In the genomic region with DNA sequence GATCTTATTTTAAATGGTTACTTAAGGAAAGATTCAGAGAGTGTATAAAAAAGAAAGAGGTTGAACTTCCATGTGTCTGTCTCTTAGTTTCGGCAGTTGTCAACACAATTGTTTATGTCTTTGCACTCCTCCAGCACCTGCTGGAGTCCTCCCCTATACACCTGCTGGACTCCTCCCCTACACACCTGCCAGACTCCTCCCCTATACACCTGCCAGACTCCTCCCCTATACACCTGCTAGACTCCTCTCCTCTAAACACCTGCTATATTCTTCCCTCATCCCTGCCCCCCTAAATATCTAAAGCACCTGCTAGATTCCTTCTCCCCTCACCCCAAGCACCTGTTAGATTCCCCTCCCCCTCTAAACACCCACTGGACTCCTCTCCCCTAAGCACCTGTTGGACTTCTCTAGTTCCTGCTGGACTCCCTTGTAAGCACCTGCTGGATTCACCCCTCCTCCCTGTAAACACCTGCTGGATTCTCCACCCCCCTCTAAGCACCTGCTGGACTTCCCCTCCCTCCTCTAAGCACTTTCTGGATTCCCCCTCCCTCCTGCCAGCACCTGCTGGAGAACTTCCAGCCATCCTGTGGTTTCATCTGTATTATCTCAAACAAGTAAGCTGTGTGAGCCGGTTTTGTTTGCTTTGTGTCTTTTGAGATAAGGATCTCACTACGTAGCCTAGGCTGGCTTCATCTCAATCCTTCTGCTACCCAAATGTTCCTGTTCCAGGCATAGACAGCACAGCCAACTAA, we compare ENCODE assay signal across 13 mouse cellular contexts. TPM values are rescaled to one million over a fixed set of nuclear protein-coding genes. Genes with fewer than 3 reads are reported as not detected.
DNase-seq lines count a peak whose midpoint lies in the region; ATAC-seq and TF ChIP-seq lines count a peak whose summit lies in the region.
"Had no signal": no experiment of that assay in that cellular context is flagged by ENCODE, and none has a peak within 500 bp of the region (broad histone marks: within the 10 kb centered on the region; RNA-seq: fewer than 3 reads in every experiment).

No protein-coding gene starts in this region.

- DNase-seq in embryonic facial prominence, embryonic 14.5 days (ENCODE audit: low spot score) = peak; percentile 56
- DNase-seq in embryonic facial prominence, embryonic 10.5 days (ENCODE audit: low spot score) = no peak
- peak; percentile 18 for DNase-seq in brain, embryonic 18.5 days (ENCODE audit: low read depth, low spot score)
- peak; percentile 30 for DNase-seq in stomach, postnatal 0 days (ENCODE audit: low spot score)
- no peak for DNase-seq in layer of hippocampus, adult 11-12 months (ENCODE audit: low spot score)
- DNase-seq in adrenal gland, postnatal 10 days = no peak
- no peak for DNase-seq in heart, postnatal 25 days (ENCODE audit: low spot score)
- DNase-seq: cerebellum, adult 11 months; liver, postnatal 0 days; spleen, adult 18-20 months had no signal

- intact Hi-C loops in heart, postnatal 25 days (cut with DNase I) = no loop called here

- peak; percentile 76 for ATAC-seq in embryonic facial prominence, embryonic 14.5 days (ENCODE audit: low read depth)
- ATAC-seq in lung, embryonic 15.5 days (ENCODE audit: borderline replicate concordance, extremely low read depth, low FRiP score, low TSS enrichment) = peak; percentile 75
- ATAC-seq in stomach, postnatal 0 days (ENCODE audit: low FRiP score, low TSS enrichment) = peak; percentile 68; the same call in 1 of the 2 replicates
- ATAC-seq: liver, postnatal 0 days had no signal

- TF ChIP-seq CTCF in stomach, postnatal 0 days (IDR thresholded peaks at IDR 0.05; ENCODE audit: low read depth) = no peak

- H3K9ac ChIP-seq in embryonic facial prominence, embryonic 14.5 days (ENCODE audit: low read depth, low read length) = no peak overlapping the region
- H3K9ac ChIP-seq in lung, embryonic 15.5 days = no peak overlapping the region
- H3K9ac ChIP-seq in stomach, postnatal 0 days (ENCODE audit: low read length) = no peak overlapping the region
- H3K9ac ChIP-seq: embryonic facial prominence, embryonic 12.5 days; liver, postnatal 0 days had no signal

- H3K4me3 ChIP-seq in embryonic facial prominence, embryonic 14.5 days (ENCODE audit: low read depth, low read length) = no peak overlapping the region
- no peak overlapping the region for H3K4me3 ChIP-seq in embryonic facial prominence, embryonic 10.5 days
- no peak overlapping the region for H3K4me3 ChIP-seq in lung, embryonic 15.5 days
- no peak overlapping the region for H3K4me3 ChIP-seq in stomach, postnatal 0 days (ENCODE audit: low read depth, low read length)
- H3K4me3 ChIP-seq: embryonic facial prominence, embryonic 12.5 days had no signal

- no peak overlapping the region for H3K27ac ChIP-seq in embryonic facial prominence, embryonic 14.5 days (replicated peaks; ENCODE audit: low read depth, low read length)
- H3K27ac ChIP-seq in embryonic facial prominence, embryonic 10.5 days (replicated peaks) = no peak overlapping the region
- H3K27ac ChIP-seq in lung, embryonic 15.5 days = no peak overlapping the region
- H3K27ac ChIP-seq in stomach, postnatal 0 days (replicated peaks) = no peak overlapping the region
- H3K27ac ChIP-seq: embryonic facial prominence, embryonic 12.5 days had no signal

- H3K36me3 ChIP-seq in embryonic facial prominence, embryonic 14.5 days (ENCODE audit: control insufficient read depth, insufficient read depth, low read length) = no peaks in the 10 kb centered on the region
- no peaks in the 10 kb centered on the region for H3K36me3 ChIP-seq in embryonic facial prominence, embryonic 10.5 days (replicated peaks)
- no peaks in the 10 kb centered on the region for H3K36me3 ChIP-seq in lung, embryonic 15.5 days
- H3K36me3 ChIP-seq in stomach, postnatal 0 days (ENCODE audit: control insufficient read depth, insufficient read depth, low read length) = no peaks in the 10 kb centered on the region
- H3K36me3 ChIP-seq: embryonic facial prominence, embryonic 12.5 days had no signal

- H3K4me1 ChIP-seq in embryonic facial prominence, embryonic 14.5 days (ENCODE audit: control insufficient read depth, insufficient read depth, low read length) = no peaks in the 10 kb centered on the region
- H3K4me1 ChIP-seq in embryonic facial prominence, embryonic 10.5 days = no peaks in the 10 kb centered on the region
- no peaks in the 10 kb centered on the region; the same call in 1 of the 2 replicates for H3K4me1 ChIP-seq in lung, embryonic 15.5 days
- H3K4me1 ChIP-seq in stomach, postnatal 0 days (replicated peaks; ENCODE audit: control insufficient read depth, insufficient read depth) = no peaks in the 10 kb centered on the region
- H3K4me1 ChIP-seq: embryonic facial prominence, embryonic 12.5 days had no signal

- no peaks in the 10 kb centered on the region for H3K9me3 ChIP-seq in embryonic facial prominence, embryonic 14.5 days (ENCODE audit: control insufficient read depth, low read length)
- H3K9me3 ChIP-seq in embryonic facial prominence, embryonic 10.5 days = no peaks in the 10 kb centered on the region
- no peaks in the 10 kb centered on the region for H3K9me3 ChIP-seq in lung, embryonic 15.5 days
- no peaks in the 10 kb centered on the region for H3K9me3 ChIP-seq in stomach, postnatal 0 days (ENCODE audit: control insufficient read depth, low read length)
- H3K9me3 ChIP-seq: embryonic facial prominence, embryonic 12.5 days had no signal

- H3K4me2 ChIP-seq in embryonic facial prominence, embryonic 14.5 days (ENCODE audit: low read depth, low read length) = no peak overlapping the region
- H3K4me2 ChIP-seq in lung, embryonic 15.5 days = no peak overlapping the region
- H3K4me2 ChIP-seq in stomach, postnatal 0 days (replicated peaks; ENCODE audit: low read depth) = no peak overlapping the region
- H3K4me2 ChIP-seq: embryonic facial prominence, embryonic 12.5 days; heart, embryonic 11.5 days had no signal

- no peak for TF ChIP-seq EP300 in stomach, postnatal 0 days (optimal IDR thresholded peaks at IDR 0.05)

- 61% methylated on average over 3 of the region's 3 CpGs for WGBS in embryonic facial prominence, embryonic 14.5 days
- WGBS in embryonic facial prominence, embryonic 10.5 days = 68% methylated on average over 3 of the region's 3 CpGs
- 43% methylated on average over 3 of the region's 3 CpGs for WGBS in lung, embryonic 15.5 days
- 38% methylated on average over 3 of the region's 3 CpGs for WGBS in stomach, postnatal 0 days

- no peaks in the 10 kb centered on the region for H3K27me3 ChIP-seq in embryonic facial prominence, embryonic 14.5 days (replicated peaks; ENCODE audit: control insufficient read depth, insufficient read depth, low read length)
- no peaks in the 10 kb centered on the region for H3K27me3 ChIP-seq in embryonic facial prominence, embryonic 10.5 days (replicated peaks; ENCODE audit: low read depth, poor library complexity, severe bottlenecking)
- H3K27me3 ChIP-seq in lung, embryonic 15.5 days = no peaks in the 10 kb centered on the region
- H3K27me3 ChIP-seq in stomach, postnatal 0 days (ENCODE audit: control insufficient read depth, insufficient read depth, low read length) = no peaks in the 10 kb centered on the region
- H3K27me3 ChIP-seq: embryonic facial prominence, embryonic 12.5 days had no signal

RNA-seq across cellular contexts. Expression of a gene that starts 10.1 kb away (rescaled TPM):
- polyA plus RNA-seq in embryonic facial prominence, embryonic 14.5 days (2014; fragmentation: Nextera tagmentation; extraction: Ambion mirVana) = 6.5 and 8.0 TPM in 2 replicates
- 2.0 and 2.6 TPM in 2 replicates for polyA plus RNA-seq in embryonic facial prominence, embryonic 10.5 days (2016; fragmentation: Nextera tagmentation; extraction: Ambion mirVana)
- polyA plus RNA-seq in lung, embryonic 15.5 days (2015; fragmentation: Nextera tagmentation; extraction: Ambion mirVana) = 3.9 and 4.3 TPM in 2 replicates
- 3.4 and 3.8 TPM in 2 replicates for polyA plus RNA-seq in stomach, postnatal 0 days (2015; fragmentation: Nextera tagmentation; extraction: Ambion mirVana)
- total RNA-seq in adrenal gland, postnatal 10 days (2021) = 1 to 10 TPM; 3.2 to 4.3 TPM
- 1 to 10 TPM; 2.2 to 2.6 TPM for total RNA-seq in heart, postnatal 25 days (2021)

Comparison
In these comparisons a context has a peak if more than half of its experiments do, and no peak if none do; other contexts are left out.
1. DNase-seq: peak in embryonic facial prominence, embryonic 14.5 days (single experiment), brain, embryonic 18.5 days (single experiment) and stomach, postnatal 0 days (single experiment); none in embryonic facial prominence, embryonic 10.5 days (single experiment), layer of hippocampus, adult 11-12 months (single experiment), adrenal gland, postnatal 10 days (single experiment) and heart, postnatal 25 days (single experiment).
2. Peak in every context shown above with its lines, with median percentiles within 50 percentile points of each other: ATAC-seq.